Mouse (Mus musculus): ENCODE results near the gene Bcas3.
A peak's percentile ranks its signal among the peaks of the same experiment; 100 is the strongest.
"Not testable (repeated sequence)": the region's sequence is repeated elsewhere in the genome, so short reads cannot be mapped to it uniquely, and the experiment has no call there.

The Bcas3 gene

GRCm38 (mm10) chr11:85482737-85483467 lies 129.9 kb downstream of the Bcas3 start:
- no peak for DNase-seq (ENCODE audit: low spot score in 2 of 2)

DNA sequence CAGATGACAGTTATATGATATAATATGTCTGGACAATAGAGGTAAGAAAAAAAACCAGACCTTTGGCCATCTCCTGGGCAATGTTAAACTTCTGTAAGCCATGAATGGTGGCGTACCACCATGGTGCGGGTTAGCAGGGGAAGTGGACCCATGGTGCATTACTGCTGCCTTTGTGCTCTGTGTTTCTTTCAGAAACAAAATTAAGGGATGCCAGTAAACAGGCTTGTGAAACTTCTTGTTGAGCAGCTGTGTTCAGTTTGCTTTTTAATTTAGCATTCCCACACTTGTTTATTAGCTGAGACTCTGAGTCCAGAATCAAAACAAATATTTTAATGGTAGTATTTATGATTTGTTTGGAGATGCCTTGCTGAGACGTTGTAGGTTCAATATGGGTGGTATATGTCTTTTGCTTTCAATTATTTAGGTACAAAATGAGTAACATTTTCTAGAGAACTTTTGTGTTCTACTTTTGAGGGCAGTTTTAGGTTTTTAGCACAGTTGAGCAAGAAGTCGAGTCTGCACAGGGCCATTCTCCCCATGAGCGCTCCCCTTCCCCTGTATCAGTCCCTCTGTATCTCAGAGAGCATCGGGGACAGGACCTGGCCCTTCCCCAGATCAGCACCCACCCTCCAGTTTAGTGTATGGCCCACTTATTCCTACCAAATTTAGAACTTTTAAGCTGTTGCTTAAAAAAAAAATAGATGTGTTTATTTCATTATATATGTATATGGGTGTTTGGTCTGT lies 132.4 kb downstream of the Bcas3 start:
- no peak for DNase-seq (ENCODE audit: low spot score in 2 of 2)

GRCm38 (mm10) chr11:85487501-85487900 lies 134.5 kb downstream of the Bcas3 start:
- no peak for DNase-seq (ENCODE audit: low spot score in 2 of 2)

- peak; percentile 78 to 79 for DNase-seq (ENCODE audit: low spot score in 2 of 2)
These were observed 139.3 kb downstream of the Bcas3 start for GRCm38 (mm10) chr11:85492231-85492630.

- peak in 1 of 2 experiments; percentile 23 for DNase-seq (ENCODE audit: low spot score in 2 of 2)
These were observed 139.7 kb downstream of the Bcas3 start for GRCm38 (mm10) chr11:85492666-85493065.

DNA sequence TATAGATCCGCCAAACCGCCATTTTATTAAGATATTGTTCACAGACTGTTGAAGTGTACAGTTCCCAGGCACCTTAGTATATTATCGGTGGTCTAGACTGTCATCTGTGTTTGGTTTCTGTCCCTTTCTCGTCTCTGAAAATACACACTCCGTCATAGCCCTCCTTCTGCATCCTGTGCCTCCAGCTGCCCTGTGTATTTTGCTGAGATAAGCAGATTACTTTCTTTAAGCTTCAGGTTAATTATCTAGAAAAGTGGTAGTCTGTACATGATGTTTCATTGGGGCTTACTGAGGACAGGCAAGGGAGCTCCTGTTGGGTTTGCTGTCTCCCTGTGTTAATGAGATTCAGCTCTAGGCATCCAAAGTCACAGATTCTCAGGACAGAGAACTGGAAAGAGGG lies 146.6 kb downstream of the Bcas3 start:
- no peak for DNase-seq (ENCODE audit: low spot score in 2 of 2)

- DNase-seq (ENCODE audit: low spot score in 2 of 2) = no peak
These were observed 149.1 kb downstream of the Bcas3 start for GRCm38 (mm10) chr11:85502031-85502430.

- not testable (repeated sequence) for DNase-seq (ENCODE audit: low spot score in 2 of 2)
These were observed 151.8 kb downstream of the Bcas3 start for GRCm38 (mm10) chr11:85504812-85505211.

DNA sequence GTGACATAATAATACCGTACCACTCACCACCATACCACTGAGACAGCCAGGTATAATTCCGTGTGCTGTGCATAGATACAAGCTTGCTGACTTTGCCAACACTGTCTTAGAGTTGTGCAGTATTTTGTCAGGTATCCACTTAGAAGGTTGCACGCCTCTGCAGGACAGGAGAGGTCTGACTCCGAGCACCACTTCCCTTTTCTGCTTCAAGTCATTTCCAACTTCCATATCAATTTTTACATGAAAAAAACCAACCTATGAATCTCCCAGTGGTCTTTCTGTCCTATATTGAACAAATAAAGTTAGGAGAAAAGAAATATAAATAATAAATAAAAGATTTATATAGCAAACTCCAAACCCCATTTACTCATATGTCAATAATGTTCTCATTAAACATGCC lies 152.8 kb downstream of the Bcas3 start:
- DNase-seq (ENCODE audit: low spot score in 2 of 2) = no peak

DNA sequence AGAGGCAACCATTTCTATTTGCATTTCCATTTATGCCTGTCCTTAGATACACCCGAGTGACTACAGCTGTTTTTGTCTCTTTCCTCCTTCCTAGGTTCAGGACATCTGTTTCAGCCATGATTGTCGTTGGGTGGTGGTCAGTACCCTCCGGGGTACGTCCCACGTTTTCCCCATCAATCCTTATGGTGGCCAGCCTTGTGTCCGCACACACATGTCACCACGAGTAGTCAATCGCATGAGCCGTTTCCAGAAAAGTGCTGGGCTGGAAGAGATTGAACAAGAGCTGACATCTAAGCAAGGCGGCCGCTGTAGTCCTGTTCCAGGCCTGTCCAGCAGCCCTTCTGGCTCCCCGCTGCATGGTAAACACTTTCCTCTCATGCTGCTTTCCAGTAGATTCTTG lies 156.4 kb downstream of the Bcas3 start:
- no peak for DNase-seq (ENCODE audit: low spot score in 2 of 2)

- no peak for DNase-seq (ENCODE audit: low spot score in 2 of 2)
These were observed 158.4 kb downstream of the Bcas3 start for GRCm38 (mm10) chr11:85511270-85511904.

DNA sequence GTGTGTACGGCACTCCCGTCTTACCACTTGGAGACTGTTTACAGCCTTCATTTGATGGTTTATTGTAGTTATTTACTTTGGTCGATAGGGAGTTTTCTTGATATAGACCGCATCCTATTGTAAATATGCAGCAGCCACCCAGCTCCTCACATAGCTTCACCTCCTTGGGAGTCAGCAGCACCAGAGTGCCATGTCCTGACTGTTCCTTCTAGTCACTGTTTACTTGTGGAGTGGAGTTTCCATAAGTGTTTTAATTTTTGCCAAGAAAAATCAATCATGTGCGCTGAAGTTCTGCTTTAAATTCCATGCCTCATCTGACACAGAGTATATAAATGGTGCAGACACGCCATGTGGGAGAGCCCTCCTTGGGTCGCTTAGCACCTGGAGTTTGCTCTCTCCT lies 163.8 kb downstream of the Bcas3 start:
- no peak for DNase-seq (ENCODE audit: low spot score in 2 of 2)

DNA sequence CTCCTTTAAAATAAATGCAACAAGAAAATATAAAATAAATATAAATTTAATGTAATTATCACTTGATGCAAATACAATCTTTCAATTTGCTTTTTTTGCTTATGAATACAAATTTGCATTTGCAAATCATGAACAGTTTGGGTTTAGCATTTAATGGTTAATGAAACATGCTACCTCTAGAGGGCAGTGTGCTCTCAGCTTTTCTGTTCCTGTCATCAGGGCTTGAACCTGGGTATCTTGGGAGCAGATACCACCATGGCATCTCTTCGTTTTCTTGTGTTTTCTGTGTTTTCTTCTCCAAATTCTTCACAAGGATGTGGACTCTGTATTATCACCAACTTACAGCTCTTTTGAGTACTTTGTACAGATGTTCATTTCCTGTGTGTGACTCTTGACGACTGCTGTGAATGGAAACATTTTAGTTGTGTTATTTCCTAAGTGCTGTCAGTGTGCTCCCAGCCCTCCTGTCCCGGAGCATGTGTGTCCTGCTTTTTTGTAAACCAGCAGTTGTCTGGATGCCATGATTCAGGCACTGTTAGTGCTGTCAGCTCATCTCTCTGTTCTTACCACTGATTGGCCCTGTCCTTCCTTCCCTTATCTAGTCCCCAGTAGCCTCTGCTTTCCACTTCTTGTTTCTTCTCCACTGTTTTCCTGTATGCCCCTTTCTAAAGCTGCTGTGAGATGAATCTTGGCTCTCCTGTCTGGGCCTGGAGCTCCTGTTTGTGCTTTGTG lies 165.2 kb downstream of the Bcas3 start:
- no peak for DNase-seq (ENCODE audit: low spot score in 2 of 2)

- no peak for DNase-seq (ENCODE audit: low spot score in 2 of 2)
These were observed 167.3 kb downstream of the Bcas3 start for GRCm38 (mm10) chr11:85520236-85520635.

- no peak for DNase-seq (ENCODE audit: low spot score in 2 of 2)
These were observed 168.0 kb downstream of the Bcas3 start for GRCm38 (mm10) chr11:85520996-85521395.

- DNase-seq (ENCODE audit: low spot score in 2 of 2) = no peak
These were observed 170.7 kb downstream of the Bcas3 start for GRCm38 (mm10) chr11:85523646-85524045.

DNA sequence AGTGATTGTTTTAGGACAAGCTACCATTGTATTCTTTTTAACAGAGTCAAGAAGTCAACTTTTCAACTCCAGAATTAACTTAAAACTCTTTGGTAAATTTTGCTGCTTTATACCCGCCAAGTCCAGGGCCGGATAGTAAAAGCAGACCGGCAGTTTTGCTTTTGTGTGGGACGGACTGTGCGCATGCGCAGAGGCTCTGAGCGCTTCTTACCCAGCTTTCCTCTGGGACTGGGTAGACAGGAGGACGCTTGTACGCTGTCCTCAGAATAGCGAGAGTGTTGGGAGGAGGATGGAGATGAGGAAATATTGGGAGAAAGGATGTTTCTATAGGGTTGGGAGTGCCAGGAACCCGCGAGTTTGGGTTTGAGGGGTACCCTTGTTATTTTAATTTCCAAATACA lies 171.2 kb downstream of the Bcas3 start:
- DNase-seq (ENCODE audit: low spot score in 2 of 2) = peak; percentile 68 to 73

- peak; percentile 30 to 60 for DNase-seq (ENCODE audit: low spot score in 2 of 2)
These were observed 172.0 kb downstream of the Bcas3 start for GRCm38 (mm10) chr11:85524841-85525500.

DNA sequence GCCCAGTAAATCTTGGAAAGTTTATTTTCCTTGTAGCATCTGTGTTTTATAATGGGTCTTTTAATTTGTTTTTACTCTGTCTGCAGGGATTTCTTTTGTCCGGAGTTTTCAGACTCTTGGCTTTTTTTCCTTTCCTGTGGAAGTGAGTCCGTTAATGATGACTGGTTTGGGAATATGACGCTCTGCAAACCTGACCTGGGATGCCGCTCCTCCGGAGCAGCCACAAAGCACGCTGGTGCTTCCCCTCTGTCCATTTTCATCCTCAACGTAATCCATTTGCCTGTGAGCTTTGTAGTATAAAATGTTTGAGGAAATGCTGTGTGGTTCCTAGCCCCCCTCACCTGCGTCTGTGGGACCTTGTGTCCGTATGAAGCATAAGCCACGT lies 172.5 kb downstream of the Bcas3 start:
- no peak for DNase-seq (ENCODE audit: low spot score in 2 of 2)

DNA sequence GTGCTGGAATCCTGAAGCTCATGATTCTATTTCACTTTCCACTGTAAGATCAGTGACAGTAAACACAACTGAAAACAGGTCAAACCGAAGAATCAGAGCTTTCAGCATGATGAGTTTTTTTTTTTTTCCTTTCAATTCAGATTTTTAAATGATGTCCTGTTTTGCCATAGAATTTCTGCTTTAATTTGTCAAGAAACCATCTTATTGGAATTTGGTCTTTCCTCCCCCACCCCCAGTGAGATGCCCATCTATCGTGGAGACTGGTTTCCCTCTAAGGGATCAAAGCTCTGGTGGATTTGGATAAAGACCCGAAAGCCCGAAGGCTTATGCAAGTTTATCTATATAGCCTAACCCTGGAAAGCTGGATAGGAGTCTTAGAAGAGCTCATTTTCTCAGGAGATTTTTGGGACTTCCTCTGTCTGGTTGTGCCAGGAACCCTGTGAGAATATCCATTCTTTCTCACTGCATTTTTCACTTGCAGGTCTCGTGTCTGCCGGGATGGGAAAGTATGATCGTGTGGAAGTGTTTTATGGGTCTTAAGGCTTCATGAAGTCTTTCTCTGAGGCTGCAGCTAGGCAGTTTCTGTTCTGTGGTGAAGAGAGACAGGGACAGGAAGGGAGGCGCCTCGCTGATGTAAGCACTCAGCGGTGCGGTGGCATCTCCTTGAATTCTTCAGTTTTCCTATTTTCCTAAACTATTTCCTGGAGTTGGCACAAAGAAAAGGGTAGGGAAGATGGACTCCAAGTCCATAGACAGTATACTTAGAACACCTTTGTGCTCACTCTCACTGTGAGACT lies 173.2 kb downstream of the Bcas3 start:
- no peak for DNase-seq (ENCODE audit: low spot score in 2 of 2)

- DNase-seq (ENCODE audit: low spot score in 2 of 2) = no peak
These were observed 174.3 kb downstream of the Bcas3 start for GRCm38 (mm10) chr11:85527261-85527660.

All from frontal cortex, postnatal 36 days (tissue).